ENCODE assay signal across 13 mouse cellular contexts in the genomic region with DNA sequence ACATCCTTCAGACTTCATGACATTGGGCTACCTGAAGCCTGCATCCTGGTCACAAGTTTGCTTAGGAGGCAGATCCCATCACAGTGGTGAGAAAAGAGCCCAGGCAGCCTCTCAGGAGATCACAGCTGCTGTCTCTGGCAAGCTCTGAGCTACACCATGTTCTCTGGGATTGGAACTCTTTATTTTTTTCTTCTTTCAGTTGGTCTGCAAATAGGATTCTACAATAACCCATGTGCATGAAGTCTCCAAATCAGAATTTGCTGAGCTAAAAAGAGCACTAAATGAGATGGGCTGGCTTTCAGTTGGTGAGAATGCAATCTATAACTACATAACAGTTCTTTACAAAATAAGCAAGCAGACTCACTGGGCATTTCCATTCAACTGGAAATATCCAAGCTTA. TPM values are rescaled to one million over a fixed set of nuclear protein-coding genes. Genes with fewer than 3 reads are reported as not detected.
DNase-seq lines count a peak whose midpoint lies in the region; TF ChIP-seq lines count a peak whose summit lies in the region.
"Had no signal": no experiment of that assay in that cellular context is flagged by ENCODE, and none has a peak within 500 bp of the region (broad histone marks: within the 10 kb centered on the region; RNA-seq: fewer than 3 reads in every experiment).

No protein-coding gene starts in this region.

- peak overlapping the region; percentile 88 for H3K27ac ChIP-seq in gastrocnemius, adult 2 months
- H3K27ac ChIP-seq: liver, embryonic 14.5 days; macrophage; neural tube, embryonic 15.5 days; stomach, postnatal 0 days had no signal

- TF ChIP-seq CTCF in brain, embryonic 14.5 days (IDR thresholded peaks at IDR 0.05; ENCODE audit: borderline replicate concordance, extremely low read depth, insufficient read depth, insufficient read length) = no peak
- no peak for TF ChIP-seq CTCF in gastrocnemius, adult 2 months (IDR thresholded peaks at IDR 0.05)

- TF ChIP-seq POLR2A in brain, embryonic 14.5 days (IDR thresholded peaks at IDR 0.05; ENCODE audit: borderline replicate concordance, extremely low read depth, insufficient read depth, insufficient read length, poor library complexity, severe bottlenecking) = no peak

- intact Hi-C loops in gastrocnemius, adult 2 months (cut with DNase I) = no loop called here

- no peak overlapping the region for H3K4me3 ChIP-seq in gastrocnemius, adult 2 months
- H3K4me3 ChIP-seq: neural tube, embryonic 15.5 days had no signal

- peak; percentile 11 for DNase-seq in left cerebral cortex, adult 11 months (ENCODE audit: low spot score)
- no peak for DNase-seq in left cerebral cortex, adult 8-10 months (ENCODE audit: low spot score in 2 of 2)
- peak; percentile 11 for DNase-seq in brain, embryonic 14.5 days (ENCODE audit: low read depth)
- DNase-seq in gastrocnemius, adult 2 months = peak; percentile 74
- DNase-seq in layer of hippocampus, adult 9-11 months = peak; percentile 67
- no peak for DNase-seq in spleen, postnatal 4 days (ENCODE audit: low spot score in 2 of 2)
- no peak for DNase-seq in kidney, postnatal 36 days
- DNase-seq: adrenal gland, adult 8-10 months had no signal

RNA-seq across cellular contexts. Expression of a gene that starts 46.1 kb away (rescaled TPM):
- 10 to 100 TPM; 11.8 to 15.0 (median 13.7) TPM for total RNA-seq in left cerebral cortex, adult 8-10 months (2022)
- polyA plus RNA-seq in brain, embryonic 14.5 days (2012; rRNA removed) = 3.1 and 5.0 TPM in 2 replicates
- 10 to 100 TPM; 12.2 to 14.7 TPM for total RNA-seq in gastrocnemius, adult 2 months (2021)
- polyA plus RNA-seq: inflammation-experienced regulatory T-cells, adult 6 months had no signal

Comparison
In these comparisons a context has a peak if more than half of its experiments do, and no peak if none do; other contexts are left out.
1. DNase-seq: peak in left cerebral cortex, adult 11 months (single experiment), brain, embryonic 14.5 days (single experiment), gastrocnemius, adult 2 months (single experiment) and layer of hippocampus, adult 9-11 months (single experiment); none in left cerebral cortex, adult 8-10 months (0 of 2), spleen, postnatal 4 days (0 of 2) and kidney, postnatal 36 days (0 of 2).